Mouse (Mus musculus) intestine, postnatal 0 days (tissue): ENCODE measurements around the gene Lsm11. TPM values are rescaled to one million over a fixed set of nuclear protein-coding genes. Genes with fewer than 3 reads are reported as not detected.

Experiments used
- ATAC-seq: fragments of 200-750 bp; cut with Nextera tagmentation; 2 replicates; pipeline ENCODE4 v1.8.0; 2017; ENCODE audit warnings: mild to moderate bottlenecking, moderate TSS enrichment, moderate library complexity
- H3K27ac ChIP-seq: fragments of 300-500 bp; sonication (generic); 2 replicates; pipeline ENCODE4 v1.5.1; 2014; ENCODE audit warnings: mild to moderate bottlenecking, low read depth, low read length, moderate library complexity
- H3K27me3 ChIP-seq: fragments of 300-500 bp; sonication (generic); replicated peaks from 2 replicates; pipeline ENCODE4 v1.6.1; 2014; ENCODE audit warnings: low read length, mixed read lengths; ENCODE audit not compliant: control insufficient read depth, insufficient read depth
- H3K36me3 ChIP-seq: fragments of 300-500 bp; sonication (generic); 2 replicates; pipeline ENCODE4 v1.6.1; 2014; ENCODE audit warnings: mild to moderate bottlenecking, moderate library complexity; ENCODE audit not compliant: control insufficient read depth, insufficient read depth
- H3K4me1 ChIP-seq: fragments of 300-500 bp; sonication (generic); replicated peaks from 2 replicates; pipeline ENCODE4 v1.6.1; 2014; ENCODE audit warnings: antibody characterized with exemption, low read length, mixed read lengths; ENCODE audit not compliant: control insufficient read depth, insufficient read depth
- H3K4me2 ChIP-seq: fragments of 300-500 bp; sonication (generic); replicated peaks from 2 replicates; pipeline ENCODE4 v1.6.1; 2014; ENCODE audit warnings: low read depth, mild to moderate bottlenecking, moderate library complexity
- H3K4me3 ChIP-seq: fragments of 300-500 bp; sonication (generic); 2 replicates; pipeline ENCODE4 v1.5.1; 2014; ENCODE audit warnings: low read depth, low read length
- H3K9ac ChIP-seq: fragments of 300-500 bp; sonication (generic); 2 replicates; pipeline ENCODE4 v1.6.1; 2014; ENCODE audit warnings: mild to moderate bottlenecking, low read depth, low read length
- H3K9me3 ChIP-seq: fragments of 300-500 bp; sonication (generic); 2 replicates; pipeline ENCODE4 v1.6.1; 2016; ENCODE audit warnings: mixed run types; ENCODE audit not compliant: control insufficient read depth
- CTCF ChIP-seq: sonication (generic); IDR thresholded peaks from 2 replicates; pipeline ENCODE4 v1.5.1; 2016; ENCODE audit warnings: low read depth, mild to moderate bottlenecking, control low read depth, antibody characterized with exemption, moderate library complexity
- WGBS: fragments of 180-500 bp; shearing (Covaris S2); extraction: QIAGEN DNeasy Blood & Tissue Kit; methylation state at CpG from one replicate; pipeline ENCODE4 v1.1.7; 2014; 5-methylcytosine and 5-hydroxymethylcytosine counted together
- polyA plus RNA-seq: library from polyadenylated mRNA; unstranded; fragments of >200 nt; fragmentation: Nextera tagmentation; extraction: Ambion mirVana; gene quantifications from 2 replicates; pipeline ENCODE4 v1.2.1, GENCODE M21; 2015

The Lsm11 gene
- polyA plus RNA-seq, 1 experiment from 2014 or later, result 3.4 TPM

DNA sequence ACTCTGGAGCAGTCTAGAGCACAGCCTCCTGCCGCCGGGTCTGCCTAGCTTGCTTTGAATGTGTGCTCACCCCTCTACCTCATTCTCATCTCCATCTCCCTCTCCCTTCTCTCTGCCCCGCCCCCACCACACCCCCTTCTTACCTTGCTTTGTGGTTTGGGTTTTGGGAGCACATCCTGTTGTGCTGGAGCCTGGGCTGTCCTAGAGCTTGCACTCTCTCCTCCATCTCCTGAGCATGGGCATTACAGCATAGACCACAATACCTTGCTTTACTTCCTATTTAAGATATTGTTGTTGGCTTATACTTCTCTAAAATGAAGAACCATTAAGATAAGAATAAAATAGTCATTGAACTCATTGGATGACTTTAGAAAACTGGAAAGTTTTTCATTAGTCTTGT, 54.8 kb downstream of the Lsm11 start:
- Histone ChIP-seq H3K27me3 (no peaks in the 10 kb centered on the region), H3K9ac (no peak overlapping the region), H3K27ac (no peak overlapping the region; the same call in 1 of the 2 replicates), H3K4me3 (no peak overlapping the region), H3K9me3 (no peaks in the 10 kb centered on the region), H3K4me2 (no peak overlapping the region), H3K4me1 (no peaks in the 10 kb centered on the region), H3K36me3 (peaks cover 91% of the 10 kb centered on the region)
- TF ChIP-seq CTCF, result no peak
- WGBS, result 86% methylated on average over 3 of the region's 3 CpGs
- no peak for ATAC-seq

DNA sequence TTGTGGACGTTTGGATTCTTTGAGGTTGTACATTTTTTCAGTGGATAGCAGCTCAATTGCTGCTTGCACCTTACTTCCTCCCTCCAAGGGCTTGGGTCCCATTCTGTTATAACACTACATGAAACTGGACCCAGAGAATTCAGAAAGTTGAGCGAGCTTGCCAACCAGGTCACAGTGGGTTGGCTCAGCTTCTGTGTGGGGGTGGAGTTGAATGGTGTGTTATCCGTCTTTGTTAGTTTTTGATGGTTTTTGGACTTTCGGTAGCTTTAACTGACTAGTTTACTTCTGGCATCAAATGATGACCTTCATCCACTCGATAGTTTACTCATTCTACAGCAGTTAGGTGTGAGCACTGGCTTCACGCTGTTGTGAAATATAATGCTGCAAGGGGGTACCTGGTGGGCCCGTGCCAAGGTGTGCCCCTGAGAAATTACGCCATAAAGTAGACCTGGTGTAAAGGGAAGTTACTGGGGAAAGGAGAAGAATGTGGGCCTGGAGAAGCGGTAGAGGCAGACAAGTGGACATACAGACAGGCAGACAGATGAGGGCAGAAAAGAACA, 56.2 kb downstream of the Lsm11 start:
- Histone ChIP-seq H3K9ac (no peak overlapping the region), H3K4me1 (no peaks in the 10 kb centered on the region), H3K4me3 (no peak overlapping the region)

DNA sequence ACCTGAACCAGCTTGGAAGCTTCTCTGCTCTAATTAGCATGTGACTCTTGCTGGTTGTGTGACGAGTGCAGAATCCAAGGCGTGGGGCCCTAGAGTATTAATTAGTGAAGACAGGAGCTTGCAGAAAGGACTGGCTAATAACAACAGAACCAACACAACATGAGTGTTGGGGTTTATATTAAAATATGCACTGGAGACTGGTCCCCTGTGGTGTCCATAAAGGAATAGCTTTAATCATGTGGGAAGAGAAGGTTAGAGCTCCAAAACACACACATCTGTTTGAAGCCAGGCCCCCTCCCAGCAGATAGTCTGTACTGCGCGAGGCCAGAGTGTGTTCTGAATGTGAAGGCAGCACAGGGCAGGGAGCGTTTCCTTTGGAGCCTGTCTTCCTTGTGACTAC, 58.1 kb downstream of the Lsm11 start:
- H3K27me3 ChIP-seq, result no peaks in the 10 kb centered on the region
- WGBS, result 80% methylated on average over 5 of the region's 5 CpGs
- H3K4me2 ChIP-seq, result no peak overlapping the region
- H3K27ac ChIP-seq, result no peak overlapping the region
- no peak for TF ChIP-seq CTCF
- H3K36me3 ChIP-seq, result peaks cover 63% of the 10 kb centered on the region
- no peak overlapping the region for H3K9ac ChIP-seq
- no peaks in the 10 kb centered on the region for H3K9me3 ChIP-seq
- no peak overlapping the region for H3K4me3 ChIP-seq
- no peak for ATAC-seq
- no peaks in the 10 kb centered on the region for H3K4me1 ChIP-seq

More for the DNA sequence above, 56.2 kb downstream of the Lsm11 start:
- Histone ChIP-seq H3K36me3 (peaks cover 81% of the 10 kb centered on the region), H3K27ac (no peak overlapping the region), H3K4me2 (no peak overlapping the region), H3K9me3 (no peaks in the 10 kb centered on the region), H3K27me3 (no peaks in the 10 kb centered on the region)
- no peak for ATAC-seq
- TF ChIP-seq CTCF, result no peak
- WGBS, result 83% methylated on average over 9 of the region's 9 CpGs

DNA sequence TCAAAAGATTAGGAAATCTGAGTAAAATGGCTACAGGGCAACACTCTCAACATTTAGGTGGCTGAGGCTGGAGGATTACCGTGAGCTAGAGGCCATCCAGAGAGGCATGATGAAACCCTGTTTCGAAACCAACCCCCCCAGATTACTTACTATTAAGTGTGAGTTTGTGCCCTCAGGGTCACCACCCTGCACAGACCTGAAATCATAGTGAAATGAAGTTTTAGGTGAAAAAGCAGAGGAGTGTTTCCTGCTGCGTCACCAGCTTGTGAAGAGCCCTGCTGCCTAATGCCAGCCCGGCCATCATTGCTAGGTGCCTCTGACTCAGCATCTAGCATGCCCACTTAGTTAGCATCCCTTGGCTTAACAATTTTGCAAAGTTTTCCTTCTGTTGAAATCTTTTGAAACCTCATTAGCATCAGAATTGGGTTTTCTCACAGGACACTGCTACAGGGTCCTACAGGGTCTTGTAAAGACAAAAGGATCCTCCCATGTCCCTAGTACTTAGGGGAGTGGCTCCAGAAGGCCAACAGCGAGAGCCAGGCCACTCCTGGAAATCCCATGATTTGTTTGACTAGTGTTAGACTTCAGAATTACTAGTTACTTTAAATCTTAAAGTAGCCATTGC, 59.0 kb downstream of the Lsm11 start:
- H3K9ac ChIP-seq, result no peak overlapping the region
- no peaks in the 10 kb centered on the region for H3K9me3 ChIP-seq
- no peak for TF ChIP-seq CTCF
- WGBS, result 84% methylated on average over 5 of the region's 5 CpGs
- no peaks in the 10 kb centered on the region for H3K27me3 ChIP-seq
- no peak for ATAC-seq
- H3K4me2 ChIP-seq, result no peak overlapping the region
- H3K4me1 ChIP-seq, result no peaks in the 10 kb centered on the region
- H3K36me3 ChIP-seq, result peaks cover 54% of the 10 kb centered on the region
- no peak overlapping the region for H3K27ac ChIP-seq
- H3K4me3 ChIP-seq, result no peak overlapping the region

DNA sequence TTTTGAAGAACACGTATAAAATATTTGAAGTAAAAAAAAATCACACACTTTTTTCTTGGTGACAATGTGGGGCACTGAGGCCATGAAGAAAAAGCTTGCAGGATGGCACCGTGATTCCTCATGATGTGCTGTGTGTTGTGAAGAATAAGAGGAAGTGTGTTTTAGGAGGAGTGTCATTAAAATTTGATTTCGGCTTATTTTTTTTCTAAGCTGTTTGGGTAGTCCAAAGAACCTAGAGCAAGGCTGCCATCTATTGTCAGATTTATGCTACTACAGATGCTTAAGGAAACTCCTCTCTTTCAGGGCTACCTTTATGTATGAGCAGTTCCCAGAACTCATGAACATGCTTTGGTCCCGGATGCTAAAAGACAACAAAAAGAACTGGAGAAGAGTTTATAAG, 60.7 kb downstream of the Lsm11 start:
- Histone ChIP-seq H3K4me3 (no peak overlapping the region), H3K27me3 (no peaks in the 10 kb centered on the region), H3K9ac (no peak overlapping the region), H3K36me3 (peaks cover 42% of the 10 kb centered on the region), H3K9me3 (no peaks in the 10 kb centered on the region), H3K4me1 (no peaks in the 10 kb centered on the region), H3K4me2 (no peak overlapping the region), H3K27ac (no peak overlapping the region)
- ATAC-seq, result no peak
- peak; percentile 77 for TF ChIP-seq CTCF
- 45% methylated on average over 4 of the region's 4 CpGs for WGBS

DNA sequence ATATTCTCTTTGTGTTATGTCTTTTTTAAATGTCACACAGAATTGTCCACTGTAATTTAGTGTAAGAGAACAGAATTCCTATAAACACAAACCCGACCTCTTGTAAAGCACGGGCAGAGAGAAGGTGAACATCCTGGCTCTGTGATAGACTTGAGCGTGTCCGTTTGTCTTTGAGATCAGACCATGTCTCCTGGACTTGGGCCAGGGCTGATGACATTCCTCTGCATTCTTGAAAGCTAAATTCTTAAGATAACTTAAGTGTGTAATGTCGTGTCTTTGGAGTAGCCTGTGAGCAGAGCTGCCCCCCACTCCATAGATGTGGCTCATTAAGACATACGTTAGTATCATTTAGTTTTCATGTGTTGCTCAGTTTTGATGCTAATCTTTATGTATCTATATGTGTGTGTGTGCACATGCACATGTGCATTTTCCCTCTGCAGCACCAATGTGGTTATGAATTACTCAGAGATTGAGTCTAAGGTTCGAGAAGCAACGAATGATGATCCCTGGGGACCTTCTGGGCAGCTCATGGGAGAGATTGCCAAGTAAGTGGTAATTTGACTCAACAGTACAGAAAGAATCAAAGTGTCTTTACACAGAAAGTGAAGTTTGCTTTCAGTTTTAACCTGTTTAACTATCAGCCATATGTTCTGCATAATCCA, 61.3 kb downstream of the Lsm11 start:
- Histone ChIP-seq H3K9me3 (no peaks in the 10 kb centered on the region), H3K27ac (peak overlapping the region; percentile 23; the same call in 1 of the 2 replicates), H3K4me2 (no peak overlapping the region), H3K4me3 (no peak overlapping the region), H3K9ac (no peak overlapping the region), H3K36me3 (peaks cover 38% of the 10 kb centered on the region), H3K4me1 (no peaks in the 10 kb centered on the region), H3K27me3 (no peaks in the 10 kb centered on the region)
- TF ChIP-seq CTCF, result no peak
- ATAC-seq, result no peak
- 25% methylated on average over 8 of the region's 8 CpGs for WGBS
